Mouse (Mus musculus) liver, adult 2 months (tissue): ENCODE data around the gene Birc3. TPM values are rescaled to one million over a fixed set of nuclear protein-coding genes. Genes with fewer than 3 reads are reported as not detected.
"Not testable (repeated sequence)": the region's sequence is repeated elsewhere in the genome, so short reads cannot be mapped to it uniquely, and the experiment has no call there.

Source experiments
- DNase-seq: peaks from one replicate; pipeline ENCODE4 v3.0.0-alpha.2; 2011; ENCODE audit warnings: low read depth, low spot score; ENCODE audit errors: extremely low read depth
- H3K27ac ChIP-seq: fragments of 200-500 bp; replicated peaks from 2 replicates; pipeline ENCODE4 v1.5.1; 2012; ENCODE audit warnings: low read depth, mild to moderate bottlenecking, control low read depth, inconsistent platforms, low read length; ENCODE audit not compliant: insufficient read depth
- H3K27me3 ChIP-seq: fragments of 200-500 bp; 2 replicates; pipeline ENCODE4 v1.6.1; 2012; ENCODE audit warnings: mild to moderate bottlenecking, moderate library complexity, low read length, inconsistent platforms; ENCODE audit not compliant: control insufficient read depth, insufficient read depth
- H3K36me3 ChIP-seq: fragments of 200-500 bp; 2 replicates; pipeline ENCODE4 v1.6.1; 2012; ENCODE audit warnings: low read length, inconsistent platforms; ENCODE audit not compliant: control insufficient read depth, insufficient read depth
- H3K4me1 ChIP-seq: fragments of 200-500 bp; 2 replicates; pipeline ENCODE4 v1.6.1; 2011; ENCODE audit warnings: low read length; ENCODE audit not compliant: control insufficient read depth, insufficient read depth
- H3K4me3 ChIP-seq: fragments of 200-500 bp; 2 replicates; pipeline ENCODE4 v1.5.1; 2011; ENCODE audit warnings: low read depth, mild to moderate bottlenecking, control low read depth, low read length, moderate library complexity; ENCODE audit not compliant: insufficient read depth
- H3K79me2 ChIP-seq: fragments of 200-500 bp; 2 replicates; pipeline ENCODE4 v1.6.1; 2012; ENCODE audit warnings: inconsistent platforms, mild to moderate bottlenecking, low read length, moderate library complexity; ENCODE audit not compliant: control insufficient read depth, insufficient read depth
- H3K9ac ChIP-seq: fragments of 200-500 bp; 2 replicates; pipeline ENCODE4 v1.6.1; 2012; ENCODE audit warnings: low read depth, mild to moderate bottlenecking, control low read depth, inconsistent platforms, low read length
- CTCF ChIP-seq: fragments of 200-500 bp; IDR thresholded peaks from 2 replicates; pipeline ENCODE4 v1.5.1; 2011; ENCODE audit warnings: low read depth, low read length, control low read depth
- POLR2A ChIP-seq: fragments of 200-500 bp; IDR thresholded peaks from 2 replicates; pipeline ENCODE4 v1.6.1; 2011; ENCODE audit warnings: low read length, control low read depth; ENCODE audit not compliant: insufficient read depth; ENCODE audit errors: extremely low read depth
- WGBS: fragments of 180-500 bp; shearing (Covaris S2); methylation state at CpG from one replicate; pipeline ENCODE4 v1.1.7; 2018; 5-methylcytosine and 5-hydroxymethylcytosine counted together
- polyA plus RNA-seq: library from polyadenylated mRNA; depleted of rRNA; stranded (reverse); fragments of >200 nt; gene quantifications from 2 replicates; pipeline ENCODE4 v1.2.3, GENCODE M21; 2012
- total RNA-seq: library from RNA; depleted of rRNA; stranded (reverse); fragments of >200 nt; gene quantifications from 2 replicates; pipeline ENCODE4 v1.2.3, GENCODE M21; 2014

Gene Birc3
- total and polyA plus RNA-seq, 2 experiments = 6.3 to 23.7 TPM

GRCm38 (mm10) chr9:7903825-7904224 lies 30.8 kb upstream of the Birc3 start:
- no peak overlapping the region for H3K27ac ChIP-seq
- H3K4me1 ChIP-seq = no peaks in the 10 kb centered on the region
- TF ChIP-seq CTCF (no peak), POLR2A (no peak)
- 83% methylated on average over 5 of the region's 5 CpGs for WGBS
- no peaks in the 10 kb centered on the region for H3K79me2 ChIP-seq
- H3K9ac ChIP-seq = no peak overlapping the region
- DNase-seq = no peak
- H3K27me3 ChIP-seq = no peaks in the 10 kb centered on the region
- H3K36me3 ChIP-seq = no peaks in the 10 kb centered on the region
- no peak overlapping the region for H3K4me3 ChIP-seq

GRCm38 (mm10) chr9:7903262-7903661 lies 30.3 kb upstream of the Birc3 start:
- no peak overlapping the region for H3K27ac ChIP-seq
- WGBS = 93% methylated on average over 2 of the region's 2 CpGs
- no peaks in the 10 kb centered on the region for H3K27me3 ChIP-seq
- no peak for TF ChIP-seq CTCF
- no peak for TF ChIP-seq POLR2A
- no peak overlapping the region for H3K9ac ChIP-seq
- DNase-seq = no peak
- no peaks in the 10 kb centered on the region for H3K79me2 ChIP-seq
- H3K4me3 ChIP-seq = no peak overlapping the region
- H3K36me3 ChIP-seq = no peaks in the 10 kb centered on the region
- no peaks in the 10 kb centered on the region for H3K4me1 ChIP-seq

- 61% methylated on average over 7 of the region's 7 CpGs for WGBS
- Histone ChIP-seq H3K79me2 (no peaks in the 10 kb centered on the region), H3K9ac (no peak overlapping the region), H3K4me3 (no peak overlapping the region), H3K27ac (no peak overlapping the region), H3K36me3 (no peaks in the 10 kb centered on the region), H3K4me1 (no peaks in the 10 kb centered on the region), H3K27me3 (no peaks in the 10 kb centered on the region)
- TF ChIP-seq CTCF = no peak
- TF ChIP-seq POLR2A = no peak
- no peak for DNase-seq
Measured at GRCm38 (mm10) chr9:7902311-7902710, 29.3 kb upstream of the Birc3 start.

- 93% methylated on average over 8 of the region's 8 CpGs for WGBS
- TF ChIP-seq POLR2A = no peak
- H3K9ac ChIP-seq = no peak overlapping the region
- H3K4me1 ChIP-seq = no peaks in the 10 kb centered on the region
- no peaks in the 10 kb centered on the region for H3K36me3 ChIP-seq
- H3K79me2 ChIP-seq = no peaks in the 10 kb centered on the region
- H3K4me3 ChIP-seq = no peak overlapping the region
- no peaks in the 10 kb centered on the region for H3K27me3 ChIP-seq
- DNase-seq = no peak
- H3K27ac ChIP-seq = no peak overlapping the region
Measured at GRCm38 (mm10) chr9:7900965-7901364, 28.0 kb upstream of the Birc3 start.

GRCm38 (mm10) chr9:7897502-7897901 lies 24.5 kb upstream of the Birc3 start:
- Histone ChIP-seq H3K79me2 (no peaks in the 10 kb centered on the region), H3K4me3 (no peak overlapping the region), H3K27ac (no peak overlapping the region), H3K4me1 (no peaks in the 10 kb centered on the region), H3K27me3 (no peaks in the 10 kb centered on the region), H3K9ac (no peak overlapping the region), H3K36me3 (no peaks in the 10 kb centered on the region)
- DNase-seq = peak; percentile 58
- 0% methylated on average over 3 of the region's 3 CpGs for WGBS
- TF ChIP-seq POLR2A (no peak), CTCF (peak; percentile 84)

- peak overlapping the region; percentile 93 for H3K27ac ChIP-seq
- H3K4me3 ChIP-seq, H3K9ac ChIP-seq, H3K27me3 ChIP-seq, H3K79me2 ChIP-seq, H3K4me1 ChIP-seq, H3K36me3 ChIP-seq: not testable (repeated sequence)
- peak; percentile 77 for DNase-seq
- WGBS = 87% methylated on average over 1 of the region's 1 CpGs
Measured at GRCm38 (mm10) chr9:7891796-7892195, 18.8 kb upstream of the Birc3 start.
